Mouse (Mus musculus) stomach, postnatal 0 days (tissue): ENCODE results near the gene Cbx7. TPM values are rescaled to one million over a fixed set of nuclear protein-coding genes. Genes with fewer than 3 reads are reported as not detected.
"Not testable (repeated sequence)": the region's sequence is repeated elsewhere in the genome, so short reads cannot be mapped to it uniquely, and the experiment has no call there.

Source experiments
- ATAC-seq: fragments of 200-750 bp; cut with Nextera tagmentation; 2 replicates; pipeline ENCODE4 v1.8.0; 2017; ENCODE audit not compliant: low FRiP score, low TSS enrichment
- DNase-seq: peaks from one replicate; pipeline ENCODE4 v3.0.0-alpha.2; 2016; ENCODE audit warnings: low spot score
- H3K27ac ChIP-seq: fragments of 300-500 bp; sonication (generic); replicated peaks from 2 replicates; pipeline ENCODE4 v1.5.1; 2014; ENCODE audit warnings: mild to moderate bottlenecking, control low read depth
- H3K27me3 ChIP-seq: fragments of 300-500 bp; sonication (generic); 2 replicates; pipeline ENCODE4 v1.6.1; 2014; ENCODE audit warnings: low read length; ENCODE audit not compliant: control insufficient read depth, insufficient read depth
- H3K36me3 ChIP-seq: fragments of 300-500 bp; sonication (generic); 2 replicates; pipeline ENCODE4 v1.6.1; 2014; ENCODE audit warnings: low read length, mixed read lengths; ENCODE audit not compliant: control insufficient read depth, insufficient read depth
- H3K4me1 ChIP-seq: fragments of 300-500 bp; sonication (generic); replicated peaks from 2 replicates; pipeline ENCODE4 v1.6.1; 2014; ENCODE audit warnings: antibody characterized with exemption; ENCODE audit not compliant: control insufficient read depth, insufficient read depth
- H3K4me2 ChIP-seq: fragments of 300-500 bp; sonication (generic); replicated peaks from 2 replicates; pipeline ENCODE4 v1.6.1; 2014; ENCODE audit warnings: low read depth, mild to moderate bottlenecking, control low read depth, moderate library complexity
- H3K4me3 ChIP-seq: fragments of 300-500 bp; sonication (generic); 2 replicates; pipeline ENCODE4 v1.5.1; 2014; ENCODE audit warnings: low read depth, low read length, control low read depth
- H3K9ac ChIP-seq: fragments of 300-500 bp; sonication (generic); 2 replicates; pipeline ENCODE4 v1.6.1; 2014; ENCODE audit warnings: mild to moderate bottlenecking, low read length, control low read depth, mixed read lengths
- H3K9me3 ChIP-seq: fragments of 300-500 bp; sonication (generic); 2 replicates; pipeline ENCODE4 v1.6.1; 2016; ENCODE audit warnings: low read length; ENCODE audit not compliant: control insufficient read depth
- CTCF ChIP-seq: IDR thresholded peaks from 2 replicates; pipeline ENCODE4 v1.5.1; 2016; ENCODE audit warnings: antibody characterized with exemption, low read depth, mild to moderate bottlenecking, moderate library complexity
- EP300 ChIP-seq: optimal IDR thresholded peaks from 2 replicates; pipeline ENCODE3; 2016; ENCODE audit warnings: antibody characterized with exemption
- WGBS: fragments of 180-500 bp; shearing (Covaris S2); extraction: QIAGEN DNeasy Blood & Tissue Kit; methylation state at CpG from one replicate; pipeline ENCODE4 v1.1.7; 2014; 5-methylcytosine and 5-hydroxymethylcytosine counted together
- polyA plus RNA-seq: library from polyadenylated mRNA; unstranded; fragments of >200 nt; fragmentation: Nextera tagmentation; extraction: Ambion mirVana; gene quantifications from 2 replicates; pipeline ENCODE4 v1.2.1, GENCODE M21; 2015

Cbx7 gene
- polyA plus RNA-seq, 1 experiment from 2014 or later = 4.8 TPM

GRCm38 (mm10) chr15:79906855-79907254 is 64.1 kb downstream of the Cbx7 start:
- Histone ChIP-seq H3K4me2 (no peak overlapping the region), H3K9ac (no peak overlapping the region), H3K9me3 (no peaks in the 10 kb centered on the region), H3K4me1 (no peaks in the 10 kb centered on the region), H3K27me3 (no peaks in the 10 kb centered on the region), H3K27ac (no peak overlapping the region), H3K36me3 (0 out of 2 replicates have a peak, but pooled peaks cover 2% of the 10 kb centered on the region), H3K4me3 (no peak overlapping the region)
- DNase-seq (peak; percentile 90), ATAC-seq (peak; percentile 84)
- no peak for TF ChIP-seq EP300
- no peak for TF ChIP-seq CTCF
- WGBS = 30% methylated on average over 14 of the region's 14 CpGs

- Histone ChIP-seq H3K4me1 (0 out of 2 replicates have a peak, but pooled peaks cover 2% of the 10 kb centered on the region), H3K36me3 (0 out of 2 replicates have a peak, but pooled peaks cover 2% of the 10 kb centered on the region), H3K27ac (no peak overlapping the region), H3K4me3 (no peak overlapping the region), H3K9ac (no peak overlapping the region), H3K27me3 (no peaks in the 10 kb centered on the region), H3K9me3 (no peaks in the 10 kb centered on the region), H3K4me2 (no peak overlapping the region)
- WGBS = 72% methylated on average over 12 of the region's 12 CpGs
- TF ChIP-seq EP300 (no peak), CTCF (no peak)
- ATAC-seq (no peak), DNase-seq (no peak)
Measured at GRCm38 (mm10) chr15:79905211-79905610, 65.7 kb downstream of the Cbx7 start.

GRCm38 (mm10) chr15:79904678-79905077 is 66.2 kb downstream of the Cbx7 start:
- H3K9me3 ChIP-seq, H3K27ac ChIP-seq, H3K36me3 ChIP-seq, H3K4me3 ChIP-seq, H3K9ac ChIP-seq, H3K27me3 ChIP-seq, H3K4me2 ChIP-seq, ATAC-seq, H3K4me1 ChIP-seq, DNase-seq: not testable (repeated sequence)
- 69% methylated on average over 11 of the region's 11 CpGs for WGBS

GRCm38 (mm10) chr15:79903963-79904362 is 67.0 kb downstream of the Cbx7 start:
- DNase-seq = no peak
- no peak overlapping the region for H3K4me3 ChIP-seq
- TF ChIP-seq CTCF (no peak), EP300 (no peak)

GRCm38 (mm10) chr15:79903081-79903480 is 67.8 kb downstream of the Cbx7 start:
- H3K27ac ChIP-seq, H3K36me3 ChIP-seq, H3K9ac ChIP-seq, H3K4me2 ChIP-seq, H3K4me3 ChIP-seq, H3K9me3 ChIP-seq, DNase-seq, ATAC-seq, H3K4me1 ChIP-seq, H3K27me3 ChIP-seq: not testable (repeated sequence)
- WGBS = 87% methylated on average over 8 of the region's 8 CpGs

More at GRCm38 (mm10) chr15:79903963-79904362, 67.0 kb downstream of the Cbx7 start:
- no peaks in the 10 kb centered on the region for H3K9me3 ChIP-seq
- H3K27me3 ChIP-seq = no peaks in the 10 kb centered on the region
- 0 out of 2 replicates have a peak, but pooled peaks cover 2% of the 10 kb centered on the region for H3K36me3 ChIP-seq
- H3K27ac ChIP-seq = peak overlapping the region; percentile 35; the same call in 1 of the 2 replicates
- H3K4me1 ChIP-seq = 0 out of 2 replicates have a peak, but pooled peaks cover 2% of the 10 kb centered on the region
- no peak overlapping the region for H3K9ac ChIP-seq
- H3K4me2 ChIP-seq = no peak overlapping the region
- no peak for ATAC-seq

GRCm38 (mm10) chr15:79901399-79901798 is 69.5 kb downstream of the Cbx7 start:
- H3K27ac ChIP-seq = 0 out of 2 replicates have a peak overlapping the region, but pooled peaks have one; percentile 78

More at GRCm38 (mm10) chr15:79901399-79901798, 69.5 kb downstream of the Cbx7 start:
- no peaks in the 10 kb centered on the region for H3K9me3 ChIP-seq
- H3K9ac ChIP-seq = no peak overlapping the region
- no peaks in the 10 kb centered on the region for H3K27me3 ChIP-seq
- TF ChIP-seq CTCF = no peak
- 61% methylated on average over 2 of the region's 2 CpGs for WGBS
- ATAC-seq (no peak), DNase-seq (no peak)
- H3K4me1 ChIP-seq = 0 out of 2 replicates have a peak, but pooled peaks cover 2% of the 10 kb centered on the region
- H3K36me3 ChIP-seq = peaks cover under 1% of the 10 kb centered on the region; the same call in 1 of the 2 replicates
- H3K4me2 ChIP-seq = no peak overlapping the region
- H3K4me3 ChIP-seq = no peak overlapping the region
